Mouse (Mus musculus): ENCODE measurements around the gene Herpud1. TPM values are rescaled to one million over a fixed set of nuclear protein-coding genes. Genes with fewer than 3 reads are reported as not detected.

Herpud1 gene
- 163 and 188 TPM in 2 replicates for polyA plus RNA-seq (2015; fragmentation: Nextera tagmentation; extraction: Ambion mirVana)

- H3K9me3 ChIP-seq (ENCODE audit: control insufficient read depth, low read length): no peaks in the 10 kb centered on the region
- peak within 1 kb of the TSS; percentile 90 for H3K4me2 ChIP-seq (ENCODE audit: low read depth, low read length)
- peaks cover 7% of the 10 kb centered on the region for H3K4me1 ChIP-seq (ENCODE audit: control insufficient read depth, insufficient read depth, low read length)
- peak; percentile 99 for ATAC-seq
- no peaks in the 10 kb centered on the region for H3K27me3 ChIP-seq (replicated peaks; ENCODE audit: control insufficient read depth, insufficient read depth, low read length)
- under 1% methylated on average over 65 of the region's 65 CpGs for WGBS
- peaks cover 20% of the 10 kb centered on the region for H3K36me3 ChIP-seq (ENCODE audit: control insufficient read depth, insufficient read depth, low read length)
- peak within 1 kb of the TSS; percentile 98 for H3K9ac ChIP-seq (ENCODE audit: low read depth, low read length)
- H3K27ac ChIP-seq (ENCODE audit: low read length): peak within 1 kb of the TSS; percentile 92
- peak within 1 kb of the TSS; percentile 89 for H3K4me3 ChIP-seq (ENCODE audit: low read length)
Observed at GRCm38 (mm10) chr8:94386214-94387026, at the start of gene Herpud1. TSS of gene Herpud1 (plus strand) at chr8:94386438.

- no peaks in the 10 kb centered on the region for H3K9me3 ChIP-seq (ENCODE audit: control insufficient read depth, low read length)
- no peak overlapping the region for H3K4me3 ChIP-seq (ENCODE audit: low read length)
- H3K4me1 ChIP-seq (ENCODE audit: control insufficient read depth, insufficient read depth, low read length): 0 out of 2 replicates have a peak, but pooled peaks cover 3% of the 10 kb centered on the region
- no peaks in the 10 kb centered on the region for H3K27me3 ChIP-seq (replicated peaks; ENCODE audit: control insufficient read depth, insufficient read depth, low read length)
- no peak overlapping the region for H3K4me2 ChIP-seq (ENCODE audit: low read depth, low read length)
- H3K9ac ChIP-seq (ENCODE audit: low read depth, low read length): no peak overlapping the region
- ATAC-seq: no peak
- H3K36me3 ChIP-seq (ENCODE audit: control insufficient read depth, insufficient read depth, low read length): no peaks in the 10 kb centered on the region
- 79% methylated on average over 8 of the region's 8 CpGs for WGBS
- no peak overlapping the region for H3K27ac ChIP-seq (ENCODE audit: low read length)
Observed at GRCm38 (mm10) chr8:94337559-94337958, 48.7 kb upstream of the Herpud1 start.

- ATAC-seq: no peak
- H3K9ac ChIP-seq (ENCODE audit: low read depth, low read length): no peak overlapping the region
- no peak overlapping the region for H3K27ac ChIP-seq (ENCODE audit: low read length)
- H3K9me3 ChIP-seq (ENCODE audit: control insufficient read depth, low read length): no peaks in the 10 kb centered on the region
- 0 out of 2 replicates have a peak, but pooled peaks cover 3% of the 10 kb centered on the region for H3K4me1 ChIP-seq (ENCODE audit: control insufficient read depth, insufficient read depth, low read length)
- H3K27me3 ChIP-seq (replicated peaks; ENCODE audit: control insufficient read depth, insufficient read depth, low read length): no peaks in the 10 kb centered on the region
- no peak overlapping the region for H3K4me3 ChIP-seq (ENCODE audit: low read length)
- H3K36me3 ChIP-seq (ENCODE audit: control insufficient read depth, insufficient read depth, low read length): no peaks in the 10 kb centered on the region
- WGBS: 79% methylated on average over 7 of the region's 7 CpGs
- no peak overlapping the region for H3K4me2 ChIP-seq (ENCODE audit: low read depth, low read length)
Observed at GRCm38 (mm10) chr8:94340796-94341195, 45.4 kb upstream of the Herpud1 start.

- Histone ChIP-seq H3K4me1 (ENCODE audit: control insufficient read depth, insufficient read depth, low read length) (0 out of 2 replicates have a peak, but pooled peaks cover 3% of the 10 kb centered on the region), H3K36me3 (ENCODE audit: control insufficient read depth, insufficient read depth, low read length) (no peaks in the 10 kb centered on the region), H3K4me2 (ENCODE audit: low read depth, low read length) (no peak overlapping the region), H3K9ac (ENCODE audit: low read depth, low read length) (no peak overlapping the region), H3K27ac (ENCODE audit: low read length) (no peak overlapping the region), H3K27me3 (replicated peaks; ENCODE audit: control insufficient read depth, insufficient read depth, low read length) (no peaks in the 10 kb centered on the region), H3K4me3 (ENCODE audit: low read length) (no peak overlapping the region), H3K9me3 (ENCODE audit: control insufficient read depth, low read length) (no peaks in the 10 kb centered on the region)
- no peak for ATAC-seq
- 89% methylated on average over 10 of the region's 10 CpGs for WGBS
Observed at GRCm38 (mm10) chr8:94342691-94343090, 43.5 kb upstream of the Herpud1 start.

- no peak overlapping the region for H3K9ac ChIP-seq (ENCODE audit: low read depth, low read length)
- no peaks in the 10 kb centered on the region for H3K9me3 ChIP-seq (ENCODE audit: control insufficient read depth, low read length)
- 14% methylated on average over 6 of the region's 6 CpGs for WGBS
- H3K36me3 ChIP-seq (ENCODE audit: control insufficient read depth, insufficient read depth, low read length): no peaks in the 10 kb centered on the region
- 0 out of 2 replicates have a peak, but pooled peaks cover 3% of the 10 kb centered on the region for H3K4me1 ChIP-seq (ENCODE audit: control insufficient read depth, insufficient read depth, low read length)
- H3K4me3 ChIP-seq (ENCODE audit: low read length): no peak overlapping the region
- H3K27me3 ChIP-seq (replicated peaks; ENCODE audit: control insufficient read depth, insufficient read depth, low read length): no peaks in the 10 kb centered on the region
- H3K4me2 ChIP-seq (ENCODE audit: low read depth, low read length): no peak overlapping the region
- ATAC-seq: no peak
- no peak overlapping the region for H3K27ac ChIP-seq (ENCODE audit: low read length)
Observed at GRCm38 (mm10) chr8:94343290-94343689, 42.9 kb upstream of the Herpud1 start.

- no peaks in the 10 kb centered on the region for H3K27me3 ChIP-seq (replicated peaks; ENCODE audit: control insufficient read depth, insufficient read depth, low read length)
- H3K27ac ChIP-seq (ENCODE audit: low read length): no peak overlapping the region
- ATAC-seq: no peak
- H3K4me3 ChIP-seq (ENCODE audit: low read length): no peak overlapping the region
- H3K4me2 ChIP-seq (ENCODE audit: low read depth, low read length): no peak overlapping the region
- H3K9me3 ChIP-seq (ENCODE audit: control insufficient read depth, low read length): no peaks in the 10 kb centered on the region
- 0 out of 2 replicates have a peak, but pooled peaks cover 3% of the 10 kb centered on the region for H3K4me1 ChIP-seq (ENCODE audit: control insufficient read depth, insufficient read depth, low read length)
- H3K9ac ChIP-seq (ENCODE audit: low read depth, low read length): no peak overlapping the region
- H3K36me3 ChIP-seq (ENCODE audit: control insufficient read depth, insufficient read depth, low read length): no peaks in the 10 kb centered on the region
- WGBS: 85% methylated on average over 11 of the region's 11 CpGs
Observed at GRCm38 (mm10) chr8:94343778-94344320, 42.4 kb upstream of the Herpud1 start.

GRCm38 (mm10) chr8:94345657-94346056, 40.6 kb upstream of the Herpud1 start:
- no peaks in the 10 kb centered on the region for H3K27me3 ChIP-seq (replicated peaks; ENCODE audit: control insufficient read depth, insufficient read depth, low read length)
- H3K9me3 ChIP-seq (ENCODE audit: control insufficient read depth, low read length): no peaks in the 10 kb centered on the region
- 0 out of 2 replicates have a peak, but pooled peaks cover 3% of the 10 kb centered on the region for H3K4me1 ChIP-seq (ENCODE audit: control insufficient read depth, insufficient read depth, low read length)
- 0 out of 2 replicates have a peak, but pooled peaks have one; percentile 36 for ATAC-seq
- H3K9ac ChIP-seq (ENCODE audit: low read depth, low read length): no peak overlapping the region
- H3K27ac ChIP-seq (ENCODE audit: low read length): no peak overlapping the region
- 92% methylated on average over 4 of the region's 4 CpGs for WGBS
- H3K36me3 ChIP-seq (ENCODE audit: control insufficient read depth, insufficient read depth, low read length): no peaks in the 10 kb centered on the region
- H3K4me3 ChIP-seq (ENCODE audit: low read length): no peak overlapping the region
- no peak overlapping the region for H3K4me2 ChIP-seq (ENCODE audit: low read depth, low read length)

- ATAC-seq: no peak
- Histone ChIP-seq H3K9me3 (ENCODE audit: control insufficient read depth, low read length) (no peaks in the 10 kb centered on the region), H3K27ac (ENCODE audit: low read length) (no peak overlapping the region), H3K27me3 (replicated peaks; ENCODE audit: control insufficient read depth, insufficient read depth, low read length) (no peaks in the 10 kb centered on the region), H3K36me3 (ENCODE audit: control insufficient read depth, insufficient read depth, low read length) (no peaks in the 10 kb centered on the region), H3K4me1 (ENCODE audit: control insufficient read depth, insufficient read depth, low read length) (0 out of 2 replicates have a peak, but pooled peaks cover under 1% of the 10 kb centered on the region), H3K9ac (ENCODE audit: low read depth, low read length) (no peak overlapping the region), H3K4me3 (ENCODE audit: low read length) (no peak overlapping the region), H3K4me2 (ENCODE audit: low read depth, low read length) (no peak overlapping the region)
- WGBS: 89% methylated on average over 13 of the region's 13 CpGs
Observed at GRCm38 (mm10) chr8:94346264-94346663, 40.0 kb upstream of the Herpud1 start.

- WGBS: 51% methylated on average over 9 of the region's 9 CpGs
- Histone ChIP-seq H3K27ac (ENCODE audit: low read length) (no peak overlapping the region), H3K4me2 (ENCODE audit: low read depth, low read length) (no peak overlapping the region), H3K9me3 (ENCODE audit: control insufficient read depth, low read length) (no peaks in the 10 kb centered on the region), H3K9ac (ENCODE audit: low read depth, low read length) (no peak overlapping the region), H3K4me1 (ENCODE audit: control insufficient read depth, insufficient read depth, low read length) (no peaks in the 10 kb centered on the region), H3K4me3 (ENCODE audit: low read length) (no peak overlapping the region), H3K36me3 (ENCODE audit: control insufficient read depth, insufficient read depth, low read length) (no peaks in the 10 kb centered on the region), H3K27me3 (replicated peaks; ENCODE audit: control insufficient read depth, insufficient read depth, low read length) (no peaks in the 10 kb centered on the region)
- no peak for ATAC-seq
Observed at GRCm38 (mm10) chr8:94348425-94348824, 37.8 kb upstream of the Herpud1 start.
